Mouse (Mus musculus) subcutaneous adipose tissue, adult 2 months (tissue): ENCODE data around the gene Selenok. TPM values are rescaled to one million over a fixed set of nuclear protein-coding genes. Genes with fewer than 3 reads are reported as not detected.

Source experiments
- polyA plus RNA-seq: library from polyadenylated mRNA; depleted of rRNA; stranded (reverse); fragments of >200 nt; gene quantifications from 2 replicates; pipeline ENCODE4 v1.2.3, GENCODE M21; 2012; ENCODE audit warnings: low replicate concordance; rRNA removed

The Selenok gene
- 44.0 and 57.1 TPM in 2 replicates for polyA plus RNA-seq

GRCm38 (mm10) chr14:29968075-29968821 lies at the start of gene Selenok:
Selenok (plus strand) TSS chr14:29968308.

GRCm38 (mm10) chr14:29978254-29979204 lies 10.4 kb downstream of the Selenok start, which contains the start of gene Actr8:
Actr8 (plus strand) TSS chr14:29978337.

GRCm38 (mm10) chr14:30008733-30009575 lies 40.8 kb downstream of the Selenok start, which contains the start of the genes Il17rb and Chdh:
Il17rb (minus strand) TSS chr14:30008896.
Chdh (plus strand) TSS chr14:30009023.

Other genes with a start within 250 kb of the Selenok start
- 0.21 and 2.1 TPM in 2 replicates for gene Cacna2d3, start 246.4 kb upstream of the Selenok start, polyA plus RNA-seq
- 16.9 and 30.3 TPM in 2 replicates for gene Actr8, start 10.0 kb downstream of the Selenok start, polyA plus RNA-seq
- gene Il17rb, start 40.6 kb downstream of the Selenok start, polyA plus RNA-seq: 1.1 and 45.3 TPM in 2 replicates
- 12.6 and 58.2 TPM in 2 replicates for gene Chdh, start 40.7 kb downstream of the Selenok start, polyA plus RNA-seq